Mouse (Mus musculus) kidney, adult 2 months (tissue): ENCODE measurements around the gene Pck2. TPM values are rescaled to one million over a fixed set of nuclear protein-coding genes. Genes with fewer than 3 reads are reported as not detected.

ENCODE experiments used
- DNase-seq: peaks from one replicate; pipeline ENCODE4 v3.0.0; 2021
- H3K27ac ChIP-seq: fragments of 200-500 bp; 2 replicates; pipeline ENCODE4 v1.5.1; 2012; ENCODE audit warnings: low read depth, low read length, control low read depth, inconsistent platforms; ENCODE audit not compliant: insufficient read depth
- H3K27me3 ChIP-seq: fragments of 200-500 bp; replicated peaks from 2 replicates; pipeline ENCODE4 v1.6.1; 2012; ENCODE audit warnings: mild to moderate bottlenecking, moderate library complexity, low read length, inconsistent platforms; ENCODE audit not compliant: control insufficient read depth, insufficient read depth
- H3K36me3 ChIP-seq: fragments of 200-500 bp; 2 replicates; pipeline ENCODE4 v1.6.1; 2012; ENCODE audit warnings: mild to moderate bottlenecking, moderate library complexity, low read length, inconsistent platforms; ENCODE audit not compliant: control insufficient read depth, insufficient read depth
- H3K4me1 ChIP-seq: fragments of 200-500 bp; 2 replicates; pipeline ENCODE4 v1.6.1; 2011; ENCODE audit warnings: low read length; ENCODE audit not compliant: control insufficient read depth, insufficient read depth
- H3K4me3 ChIP-seq: fragments of 200-500 bp; 2 replicates; pipeline ENCODE4 v1.5.1; 2011; ENCODE audit warnings: mild to moderate bottlenecking, low read depth, low read length, control low read depth; ENCODE audit not compliant: insufficient read depth
- CTCF ChIP-seq: fragments of 200-500 bp; conservative IDR thresholded peaks from 2 replicates; pipeline ENCODE4 v1.5.1; 2011; ENCODE audit warnings: low read depth, mild to moderate bottlenecking, control low read depth, low read length, moderate library complexity, mixed read lengths; ENCODE audit not compliant: insufficient read depth, insufficient read length
- POLR2A ChIP-seq: fragments of 200-500 bp; IDR thresholded peaks from one replicate; pipeline ENCODE4 v1.6.1; 2011; ENCODE audit warnings: low read depth, low read length, control low read depth
- WGBS: fragments of 180-500 bp; shearing (Covaris S2); methylation state at CpG from one replicate; pipeline ENCODE4 v1.1.7; 2018; 5-methylcytosine and 5-hydroxymethylcytosine counted together
- polyA plus RNA-seq: library from polyadenylated mRNA; depleted of rRNA; stranded (reverse); fragments of >200 nt; gene quantifications from 2 replicates; pipeline ENCODE4 v1.2.3, GENCODE M21; 2012; rRNA removed

Pck2 gene
- 22.9 and 27.4 TPM in 2 replicates for polyA plus RNA-seq

- H3K4me3 ChIP-seq: peak within 1 kb of the TSS; percentile 77
- no peaks in the 10 kb centered on the region for H3K36me3 ChIP-seq
- DNase-seq: peak; percentile 94
- WGBS: under 1% methylated on average over 32 of the region's 32 CpGs
- no peaks in the 10 kb centered on the region for H3K4me1 ChIP-seq
- TF ChIP-seq POLR2A (peak; percentile 22), CTCF (no peak)
- no peaks in the 10 kb centered on the region for H3K27me3 ChIP-seq
- H3K27ac ChIP-seq: peak within 1 kb of the TSS; percentile 74
Measured at GRCm38 (mm10) chr14:55540067-55540786, at the start of gene Pck2. Pck2 (plus strand) TSS chr14:55540266.

- H3K27me3 ChIP-seq: no peaks in the 10 kb centered on the region
- no peak for TF ChIP-seq POLR2A
- TF ChIP-seq CTCF: no peak
- H3K36me3 ChIP-seq: no peaks in the 10 kb centered on the region
- H3K27ac ChIP-seq: no peak within 1 kb of the TSS
- peak; percentile 66 for DNase-seq
- H3K4me1 ChIP-seq: no peaks in the 10 kb centered on the region
- H3K4me3 ChIP-seq: peak within 1 kb of the TSS; percentile 55
- under 1% methylated on average over 68 of the region's 68 CpGs for WGBS
Measured at GRCm38 (mm10) chr14:55490361-55491201, 49.5 kb upstream of the Pck2 start, which contains the start of gene Carmil3. Carmil3 (plus strand) TSS chr14:55490651.

- TF ChIP-seq CTCF (no peak), POLR2A (no peak)
- peak; percentile 46 for DNase-seq
- Histone ChIP-seq H3K27me3 (no peaks in the 10 kb centered on the region), H3K27ac (no peak overlapping the region), H3K4me3 (peak overlapping the region; percentile 55), H3K36me3 (no peaks in the 10 kb centered on the region), H3K4me1 (no peaks in the 10 kb centered on the region)
- WGBS: under 1% methylated on average over 30 of the region's 30 CpGs
Measured at GRCm38 (mm10) chr14:55491291-55491833, 48.7 kb upstream of the Pck2 start.

GRCm38 (mm10) chr14:55492103-55492502 is 48.0 kb upstream of the Pck2 start:
- H3K4me1 ChIP-seq: no peaks in the 10 kb centered on the region
- no peak for DNase-seq
- WGBS: 54% methylated on average over 3 of the region's 3 CpGs
- TF ChIP-seq POLR2A (no peak), CTCF (no peak)
- H3K36me3 ChIP-seq: no peaks in the 10 kb centered on the region
- no peak overlapping the region for H3K4me3 ChIP-seq
- no peaks in the 10 kb centered on the region for H3K27me3 ChIP-seq
- no peak overlapping the region for H3K27ac ChIP-seq

- no peak for DNase-seq
- H3K4me3 ChIP-seq: no peak overlapping the region
- 72% methylated on average over 20 of the region's 20 CpGs for WGBS
- H3K27me3 ChIP-seq: no peaks in the 10 kb centered on the region
- TF ChIP-seq CTCF: no peak
- no peak for TF ChIP-seq POLR2A
- H3K4me1 ChIP-seq: no peaks in the 10 kb centered on the region
- H3K36me3 ChIP-seq: no peaks in the 10 kb centered on the region
- no peak overlapping the region for H3K27ac ChIP-seq
Measured at GRCm38 (mm10) chr14:55495509-55496240, 44.4 kb upstream of the Pck2 start.

- Histone ChIP-seq H3K27ac (no peak overlapping the region), H3K4me1 (no peaks in the 10 kb centered on the region), H3K27me3 (no peaks in the 10 kb centered on the region), H3K36me3 (no peaks in the 10 kb centered on the region), H3K4me3 (no peak overlapping the region)
- DNase-seq: no peak
- 80% methylated on average over 15 of the region's 16 CpGs for WGBS
- no peak for TF ChIP-seq CTCF
- no peak for TF ChIP-seq POLR2A
Measured at GRCm38 (mm10) chr14:55496761-55497448, 43.2 kb upstream of the Pck2 start.
